Mouse (Mus musculus) G1E (cell line): ENCODE measurements around the gene Lrp1. TPM values are rescaled to one million over a fixed set of nuclear protein-coding genes. Genes with fewer than 3 reads are reported as not detected.
A peak's percentile ranks its signal among the peaks of the same experiment; 100 is the strongest.

ENCODE experiments used
- ATAC-seq: 2 replicates; pipeline ENCODE4 v1.8.0; 2016; ENCODE audit warnings: mild to moderate bottlenecking; ENCODE audit not compliant: insufficient number of reproducible peaks, poor library complexity, low FRiP score, severe bottlenecking; ENCODE audit errors: extremely low read depth
- DNase-seq: peaks from one replicate; pipeline ENCODE4 v3.0.0; 2012; ENCODE audit warnings: low spot score
- H3K27me3 ChIP-seq: 2 replicates; pipeline ENCODE4 v1.6.1; 2012; ENCODE audit warnings: mild to moderate bottlenecking, low read length, inconsistent platforms; ENCODE audit not compliant: insufficient read depth
- H3K36me3 ChIP-seq: replicated peaks from 2 replicates; pipeline ENCODE3; 2012; ENCODE audit warnings: mild to moderate bottlenecking, inconsistent platforms
- H3K4me1 ChIP-seq: 2 replicates; pipeline ENCODE4 v1.6.1; 2012; ENCODE audit warnings: low read depth, low read length, inconsistent platforms, mixed read lengths; ENCODE audit not compliant: insufficient read depth
- H3K4me3 ChIP-seq: 2 replicates; pipeline ENCODE4 v1.5.1; 2012; ENCODE audit warnings: low read depth, mild to moderate bottlenecking, inconsistent platforms, low read length, moderate library complexity, mixed read lengths
- H3K9me3 ChIP-seq: replicated peaks from 2 replicates; pipeline ENCODE4 v1.6.1; 2012; ENCODE audit warnings: inconsistent platforms
- CTCF ChIP-seq: IDR thresholded peaks from 2 replicates; pipeline ENCODE4 v1.5.1; 2012; ENCODE audit warnings: low read depth, low read length, inconsistent platforms, mixed read lengths
- GATA1 ChIP-seq: IDR thresholded peaks from 2 replicates; pipeline ENCODE4 v1.6.1; 2012; ENCODE audit warnings: borderline replicate concordance, low read length, inconsistent platforms, mixed read lengths
- GATA2 ChIP-seq: IDR thresholded peaks from 2 replicates; pipeline ENCODE4 v1.6.1; 2012; ENCODE audit warnings: low read depth, low read length, inconsistent platforms, borderline replicate concordance
- POLR2AphosphoS5 ChIP-seq: IDR thresholded peaks from 2 replicates; pipeline ENCODE4 v1.6.1; 2012; ENCODE audit warnings: low read depth, low read length, inconsistent platforms; ENCODE audit not compliant: insufficient replicate concordance
- TAL1 ChIP-seq: conservative IDR thresholded peaks from 2 replicates; pipeline ENCODE4 v1.6.1; 2012; ENCODE audit warnings: low read depth, low read length, inconsistent platforms, mixed read lengths
- polyA plus RNA-seq: library from polyadenylated mRNA; stranded (reverse); fragments of >175 nt; gene quantifications from 2 replicates; pipeline ENCODE4 v1.2.3, GENCODE M21; 2012
- total RNA-seq, 2 experiments: library from RNA; stranded (forward) in 1 of 2; stranded (reverse) in 1 of 2; fragments of 200-1000 nt in 1 of 2; fragments of >200 nt in 1 of 2; fragmentation: Nextera tagmentation in 1 of 2; gene quantifications; 2 replicates each; pipeline ENCODE4 v1.2.3; 2014 to 2017

The Lrp1 gene
- total and polyA plus RNA-seq, 3 experiments = 0.27 to 0.67 (median 0.30) TPM

DNA sequence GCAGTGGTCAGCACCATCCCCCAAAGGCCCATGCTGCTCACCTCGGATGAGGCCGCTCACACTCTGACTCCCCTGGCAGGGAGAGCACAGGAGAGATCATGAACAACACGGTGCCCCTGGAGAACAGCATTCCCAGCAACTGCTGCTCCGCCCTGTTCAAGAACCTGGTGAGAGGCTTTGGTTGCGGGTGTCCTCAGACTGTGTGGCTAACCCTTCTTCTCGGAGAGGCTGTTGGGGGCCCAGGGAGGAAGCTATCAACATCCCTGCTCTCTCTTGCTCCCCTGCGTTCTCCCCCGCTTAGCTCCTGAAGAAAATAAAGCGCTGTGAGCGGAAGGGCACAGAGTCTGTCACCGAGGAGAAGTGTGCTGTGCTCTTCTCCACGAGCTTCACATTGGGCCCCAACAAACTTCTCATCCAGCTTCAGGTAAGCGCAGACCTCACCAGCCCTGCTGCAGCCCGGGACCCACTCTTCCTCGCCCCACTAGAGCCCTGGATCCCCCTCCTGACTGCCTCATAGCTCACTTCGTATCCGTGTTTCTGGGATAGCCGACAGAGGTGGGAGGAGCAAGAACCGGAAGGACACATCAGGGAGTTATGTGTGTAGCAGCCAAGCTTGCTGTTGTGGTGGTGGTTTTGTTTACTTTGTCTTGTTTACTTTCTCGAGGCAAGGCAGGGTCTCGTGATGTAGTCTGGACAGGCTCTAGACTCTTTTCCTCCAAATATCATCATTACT lies 32.1 kb upstream of the Lrp1 start:
- Histone ChIP-seq H3K9me3 (no peaks in the 10 kb centered on the region), H3K4me1 (peaks cover 40% of the 10 kb centered on the region), H3K36me3 (peaks cover 93% of the 10 kb centered on the region), H3K27me3 (no peaks in the 10 kb centered on the region), H3K4me3 (peak overlapping the region; percentile 49; the same call in 1 of the 2 replicates)
- no peak for DNase-seq
- TF ChIP-seq TAL1 (no peak), GATA1 (no peak), CTCF (no peak), POLR2AphosphoS5 (no peak), GATA2 (no peak)
- ATAC-seq = no peak

DNA sequence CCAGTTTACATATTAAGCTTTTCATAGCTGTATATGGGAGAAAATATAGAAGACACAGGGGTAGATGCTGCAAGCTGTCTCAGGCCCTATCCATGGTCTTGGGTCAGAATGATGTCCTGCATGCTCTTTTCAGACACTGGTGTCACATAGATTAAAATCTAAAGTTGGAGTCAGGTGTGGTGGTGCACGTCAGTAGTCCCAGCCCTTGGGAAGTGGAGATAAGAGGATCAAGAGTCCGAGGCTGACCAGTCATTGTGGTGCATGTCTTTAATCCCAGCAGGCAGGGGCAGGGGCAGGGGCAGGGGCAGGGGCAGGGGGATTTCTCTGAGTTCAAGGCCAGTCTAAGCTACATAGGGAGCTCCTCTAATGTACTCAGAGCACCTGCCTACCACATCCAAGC lies 24.8 kb upstream of the Lrp1 start:
- Histone ChIP-seq H3K36me3 (peaks cover 61% of the 10 kb centered on the region), H3K9me3 (no peaks in the 10 kb centered on the region), H3K4me3 (no peak overlapping the region), H3K4me1 (peaks cover 46% of the 10 kb centered on the region), H3K27me3 (no peaks in the 10 kb centered on the region; the same call in 1 of the 2 replicates)
- TF ChIP-seq TAL1 (no peak), GATA1 (no peak), POLR2AphosphoS5 (no peak), CTCF (no peak), GATA2 (no peak)
- ATAC-seq (no peak), DNase-seq (no peak)

DNA sequence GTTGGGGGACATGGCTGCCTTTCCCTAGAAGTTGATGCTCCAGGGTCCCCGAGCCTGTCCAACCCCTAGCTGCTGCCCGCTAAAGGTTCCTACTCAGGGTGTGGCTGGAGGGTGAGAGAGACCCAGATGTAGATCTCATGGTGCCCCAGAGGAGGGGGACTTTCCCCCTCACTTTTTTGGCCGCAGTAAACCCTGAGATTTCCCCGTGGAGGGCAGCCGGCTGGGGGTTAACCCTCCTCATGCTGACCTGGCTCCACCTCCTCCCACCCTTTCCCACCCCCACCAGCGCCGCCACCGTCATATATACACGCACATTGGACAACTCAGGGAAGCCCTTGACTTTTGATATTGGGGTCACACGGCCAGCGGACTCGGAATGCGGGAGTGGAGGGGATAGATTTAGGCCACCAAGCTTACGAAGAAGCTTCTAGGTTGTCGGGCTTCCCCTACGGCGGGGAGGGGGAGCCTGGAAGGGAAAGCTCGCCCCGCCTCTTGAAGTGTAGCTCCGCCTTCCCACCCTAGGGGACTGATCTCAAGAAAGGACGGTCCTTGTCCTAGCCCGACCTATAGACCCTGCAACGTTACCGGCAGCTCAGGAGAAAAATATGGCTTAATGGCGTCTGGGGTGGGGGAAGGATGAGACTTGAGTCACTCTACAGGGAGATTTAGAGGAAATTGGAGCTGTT lies 22.7 kb upstream of the Lrp1 start:
- no peak for TF ChIP-seq POLR2AphosphoS5
- H3K27me3 ChIP-seq = peaks cover 8% of the 10 kb centered on the region
- peaks cover 43% of the 10 kb centered on the region for H3K36me3 ChIP-seq
- peaks cover 46% of the 10 kb centered on the region for H3K4me1 ChIP-seq
- DNase-seq = peak; percentile 85
- peak overlapping the region; percentile 78 for H3K4me3 ChIP-seq
- no peaks in the 10 kb centered on the region for H3K9me3 ChIP-seq
- ATAC-seq = peak; percentile 61

DNA sequence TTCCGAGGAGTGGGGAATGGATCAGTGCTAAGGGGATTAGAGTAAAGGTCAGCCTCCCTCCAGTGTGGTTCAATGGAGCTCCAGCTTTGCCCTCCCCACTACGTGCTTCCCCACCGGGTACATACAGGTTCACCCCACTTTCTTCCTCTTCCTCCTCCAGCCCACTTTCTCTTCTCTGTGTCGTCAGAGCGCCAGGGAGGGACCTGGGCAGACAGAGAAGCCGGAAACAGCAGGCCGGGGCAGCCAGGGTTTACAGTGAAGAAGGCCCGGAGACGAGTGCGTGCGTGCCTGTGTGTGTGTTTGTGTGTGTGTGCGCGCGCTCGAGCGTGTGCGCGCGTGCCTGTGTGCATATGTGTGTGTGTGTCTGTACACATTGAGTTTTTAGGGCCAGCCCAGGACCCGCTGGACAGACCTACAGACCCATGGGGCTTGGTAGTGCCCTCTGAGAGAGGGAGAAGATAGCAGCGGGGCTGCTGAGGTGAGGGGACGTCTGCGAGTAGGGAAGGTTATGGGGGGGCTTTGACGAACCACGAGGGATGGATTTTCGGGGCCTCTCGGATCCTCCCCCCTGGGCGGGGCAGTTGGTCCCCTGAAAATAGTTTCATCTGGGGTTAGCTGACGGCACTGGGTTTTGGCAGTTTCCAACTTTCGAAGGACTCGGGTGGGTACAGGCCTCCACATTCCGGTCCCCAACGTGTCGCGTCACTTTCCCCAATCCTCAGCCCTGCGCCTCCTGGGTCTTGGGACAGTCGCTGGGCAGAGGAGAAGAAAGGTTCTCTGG lies 22.0 kb upstream of the Lrp1 start, which contains the start of gene Stat6:
Gene Stat6 (plus strand): TSS at position 215 of the 781 bp plus-strand sequence.
- DNase-seq (peak; percentile 93), ATAC-seq (peak; percentile 77)
- peak within 1 kb of the TSS; percentile 78 for H3K4me3 ChIP-seq
- H3K4me1 ChIP-seq = peaks cover 45% of the 10 kb centered on the region
- TF ChIP-seq CTCF = no peak
- no peak for TF ChIP-seq TAL1
- no peak for TF ChIP-seq GATA1
- no peak for TF ChIP-seq POLR2AphosphoS5
- TF ChIP-seq GATA2 = no peak
- peaks cover 36% of the 10 kb centered on the region for H3K36me3 ChIP-seq
- no peaks in the 10 kb centered on the region for H3K9me3 ChIP-seq
- H3K27me3 ChIP-seq = peaks cover 11% of the 10 kb centered on the region

DNA sequence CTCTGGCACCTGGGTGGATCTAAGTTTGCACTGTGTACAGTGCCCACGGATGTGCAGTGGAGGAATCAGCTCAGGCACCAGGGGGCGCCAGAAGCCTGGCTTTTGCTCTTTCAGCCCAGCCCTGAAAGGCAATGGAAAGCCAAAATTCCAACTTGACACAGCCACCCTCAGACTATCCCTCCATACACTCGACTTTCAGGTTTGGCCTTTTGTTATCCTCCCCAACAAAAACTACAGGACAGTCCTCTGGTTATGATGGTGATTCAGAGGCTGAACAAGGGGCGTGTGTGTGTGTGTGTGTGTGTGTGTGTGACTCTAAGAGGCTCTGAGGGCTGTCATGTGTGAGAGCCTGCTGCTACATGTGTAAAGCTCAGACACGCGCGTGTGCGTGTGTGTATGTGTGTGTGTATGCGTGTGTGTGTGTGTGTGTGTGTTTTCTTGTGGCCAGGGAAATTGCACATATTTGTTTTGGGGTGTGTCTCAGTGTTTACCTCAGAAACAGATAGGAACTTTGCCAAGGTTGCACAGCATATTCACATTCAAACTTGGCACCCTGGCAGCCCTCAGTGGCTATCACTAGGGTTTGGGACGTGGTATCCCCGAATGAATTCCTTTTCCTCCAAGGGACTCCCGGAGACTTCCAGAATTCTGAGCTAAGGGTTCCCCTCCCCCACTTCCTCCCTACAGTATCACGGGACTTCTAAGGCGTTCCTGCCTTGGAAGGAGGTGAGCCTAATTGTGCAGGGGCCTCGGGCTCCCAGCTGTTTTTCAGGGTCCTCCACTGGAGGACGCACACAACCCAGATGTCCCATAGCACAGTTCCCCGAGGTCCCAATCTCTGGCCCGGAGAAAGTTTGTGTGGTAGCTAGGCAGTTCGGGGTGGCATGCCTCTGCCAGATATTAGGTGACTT lies 21.2 kb upstream of the Lrp1 start:
- Histone ChIP-seq H3K27me3 (peaks cover 11% of the 10 kb centered on the region), H3K36me3 (peaks cover 28% of the 10 kb centered on the region), H3K9me3 (no peaks in the 10 kb centered on the region), H3K4me3 (peak overlapping the region; percentile 78), H3K4me1 (peaks cover 41% of the 10 kb centered on the region)
- TF ChIP-seq GATA2 = no peak
- TF ChIP-seq CTCF = peak; percentile 85
- ATAC-seq (peak; percentile 36), DNase-seq (peak; percentile 68)
